Mouse (Mus musculus): ENCODE data around the gene Fam166a.

Gene Fam166a

GRCm38 (mm10) chr2:25185625-25186574 lies 32.6 kb upstream of the Fam166a start:
- no peak for DNase-seq (ENCODE audit: low read depth, low spot score)

DNA sequence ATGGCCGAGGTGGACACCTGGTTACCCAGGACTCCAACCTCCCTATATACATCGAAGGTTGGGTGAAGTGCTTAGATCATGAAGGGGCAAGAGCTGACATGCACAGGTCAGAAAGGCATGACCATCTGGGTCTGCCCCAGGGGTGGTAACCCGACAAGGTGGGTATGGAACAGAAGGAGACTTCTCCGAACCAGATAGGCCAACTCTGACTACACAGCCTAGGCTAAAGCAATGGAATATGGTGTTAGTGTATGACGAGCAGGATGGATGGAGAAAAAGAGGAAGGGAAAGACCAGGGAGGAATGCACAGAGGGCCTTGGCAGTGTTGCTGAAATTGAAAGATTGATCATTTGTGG lies 32.0 kb upstream of the Fam166a start:
- DNase-seq (ENCODE audit: low read depth, low spot score): no peak

- DNase-seq (ENCODE audit: low read depth, low spot score): no peak
Observed at GRCm38 (mm10) chr2:25187841-25188240, 30.7 kb upstream of the Fam166a start.

DNA sequence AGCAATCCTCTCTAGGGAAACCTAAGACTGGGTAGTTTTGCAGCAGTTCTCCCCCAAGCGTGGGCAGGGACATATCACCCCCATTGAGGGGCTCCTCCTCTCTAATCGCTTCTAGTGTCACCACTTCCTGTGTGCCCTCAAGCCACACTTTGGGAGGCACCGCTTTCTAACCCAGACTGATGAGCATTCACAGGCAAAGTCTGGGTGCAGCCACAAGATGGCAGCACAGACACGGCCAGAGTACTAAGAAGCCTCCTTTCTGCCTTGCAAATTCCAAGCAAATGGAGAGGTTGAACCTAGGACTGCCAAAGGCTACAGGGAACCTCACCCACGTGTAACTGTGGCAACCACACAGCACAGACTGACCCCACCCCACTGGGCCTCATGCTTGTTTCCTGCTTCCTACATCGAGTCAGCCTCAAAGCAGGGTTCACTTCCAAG lies 25.2 kb upstream of the Fam166a start:
- peak; percentile 85 for DNase-seq (ENCODE audit: low read depth, low spot score)

- DNase-seq (ENCODE audit: low read depth, low spot score): no peak
Observed at GRCm38 (mm10) chr2:25194006-25194405, 24.5 kb upstream of the Fam166a start.

DNA sequence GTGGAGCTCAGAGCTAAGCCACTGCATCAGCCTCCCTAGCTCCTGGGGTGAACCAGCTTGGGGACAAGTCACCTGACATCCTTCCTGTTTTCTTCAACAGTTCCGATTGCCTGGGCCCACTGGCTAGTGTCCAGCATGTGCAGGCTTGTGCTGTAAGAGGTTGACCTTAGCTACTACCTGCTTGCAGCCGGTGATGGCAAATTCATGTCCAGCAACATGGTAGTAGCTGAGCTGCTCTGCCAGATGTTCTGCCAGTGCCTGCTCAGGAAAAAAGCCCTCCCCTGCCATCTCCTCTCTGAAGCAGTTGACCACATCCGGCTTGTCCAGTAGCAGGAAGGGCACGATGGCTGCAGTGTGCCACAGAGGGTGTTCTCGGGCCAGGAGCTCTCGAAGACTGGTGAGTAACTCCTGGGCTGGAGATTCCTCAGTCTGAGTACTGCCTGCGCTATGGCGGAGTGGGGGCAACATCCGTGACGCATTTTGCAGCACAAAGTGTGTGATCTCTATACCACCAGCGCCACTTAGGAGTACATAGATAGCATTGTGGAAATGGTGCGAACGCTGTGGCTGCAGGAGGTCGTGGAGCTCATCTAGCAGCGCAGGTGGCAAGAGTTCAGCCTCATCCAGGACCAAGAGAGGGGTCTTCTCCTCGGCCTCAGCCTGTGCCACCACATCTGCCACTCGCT lies 23.9 kb upstream of the Fam166a start:
- no peak for DNase-seq (ENCODE audit: low read depth, low spot score)

DNA sequence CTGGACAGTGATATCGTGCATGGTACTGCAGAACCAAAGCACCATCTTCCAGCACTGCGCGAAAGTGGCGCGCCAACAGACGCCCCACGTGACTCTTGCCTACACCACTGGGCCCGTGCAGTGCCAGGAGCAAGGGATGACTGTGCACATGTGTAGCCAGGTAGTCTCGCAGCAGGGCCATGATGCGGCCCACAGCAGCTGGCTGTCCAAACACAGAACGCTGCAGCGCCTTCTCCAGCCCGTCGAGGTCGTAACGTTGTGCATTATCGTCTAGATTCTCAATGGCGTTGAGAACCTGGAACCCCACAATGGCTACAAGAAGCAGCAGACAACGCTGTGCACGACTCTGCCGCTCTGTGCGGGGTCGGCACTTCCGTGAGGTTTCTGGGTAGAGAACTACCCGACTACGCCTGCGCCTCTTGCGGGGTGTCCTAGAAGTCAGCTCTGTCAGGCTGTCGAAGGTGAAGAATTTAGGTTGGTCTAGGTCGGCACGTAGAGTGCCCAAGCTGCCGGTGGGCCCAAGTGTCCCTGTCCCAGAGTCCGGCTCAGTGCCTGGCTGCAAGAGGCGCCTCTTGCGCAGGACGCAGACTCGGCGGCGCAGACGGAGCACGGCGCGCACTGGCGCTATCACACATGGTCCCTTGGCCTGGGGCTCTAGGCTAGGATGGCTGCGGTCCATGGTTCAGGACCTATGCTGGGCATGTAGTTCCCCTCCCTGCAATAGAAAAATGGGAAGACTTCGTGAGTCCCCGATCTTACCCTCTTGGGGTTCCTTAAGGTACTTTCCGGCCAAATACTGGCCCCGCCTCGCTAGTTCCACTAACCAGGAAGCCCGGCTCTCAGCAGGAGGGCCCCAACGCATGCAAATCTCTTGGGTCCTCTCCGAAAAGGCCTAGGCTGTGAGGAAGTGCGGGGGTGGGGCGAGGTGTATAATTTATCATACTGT lies 23.1 kb upstream of the Fam166a start:
- no peak for DNase-seq (ENCODE audit: low read depth, low spot score)

GRCm38 (mm10) chr2:25196172-25196954 lies 22.2 kb upstream of the Fam166a start, which contains the start of gene Tor4a:
Tor4a (minus strand) TSS chr2:25196886.
- peak; percentile 85 for DNase-seq (ENCODE audit: low read depth, low spot score)

DNA sequence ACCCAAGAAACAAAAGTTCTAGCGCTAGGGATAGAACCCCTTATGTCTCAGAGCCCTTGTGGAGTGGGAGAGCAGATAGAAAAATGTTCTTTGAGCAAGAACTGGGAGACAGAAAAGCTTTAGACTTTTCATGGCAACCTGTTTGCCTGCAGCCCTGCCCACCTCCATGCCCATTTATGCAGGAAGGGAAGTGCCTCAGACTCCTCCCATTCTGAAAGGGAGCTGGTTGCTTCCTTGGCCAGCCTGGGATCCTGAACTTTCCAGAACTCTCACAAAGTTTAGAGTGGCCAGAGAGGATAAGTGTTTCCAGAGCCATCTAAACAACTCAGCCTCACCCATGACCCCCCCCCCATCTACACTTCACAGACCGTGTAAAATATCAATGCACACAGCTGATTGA lies 21.4 kb upstream of the Fam166a start:
- no peak for DNase-seq (ENCODE audit: low read depth, low spot score)

DNA sequence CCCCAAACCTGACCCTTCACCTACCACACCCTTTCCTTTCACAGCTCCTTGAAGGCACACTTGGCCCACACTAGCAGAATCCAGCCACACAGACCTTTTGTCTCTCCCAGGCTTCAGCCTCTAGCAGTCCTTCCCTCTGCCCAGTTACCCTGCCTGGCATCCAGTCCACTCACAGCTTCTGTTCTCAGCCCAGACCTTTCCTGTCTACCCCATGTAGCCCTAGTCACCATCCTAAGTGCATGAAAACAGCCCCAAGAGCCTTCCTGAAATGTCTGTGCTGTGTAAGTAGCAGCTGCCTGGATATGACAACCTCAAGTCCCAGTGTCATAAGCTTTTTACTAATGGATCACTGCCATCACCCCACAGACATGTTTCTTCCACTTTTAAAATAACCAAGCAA lies 20.6 kb upstream of the Fam166a start:
- no peak for DNase-seq (ENCODE audit: low read depth, low spot score)

GRCm38 (mm10) chr2:25200631-25201030 lies 17.9 kb upstream of the Fam166a start:
- DNase-seq (ENCODE audit: low read depth, low spot score): no peak

DNA sequence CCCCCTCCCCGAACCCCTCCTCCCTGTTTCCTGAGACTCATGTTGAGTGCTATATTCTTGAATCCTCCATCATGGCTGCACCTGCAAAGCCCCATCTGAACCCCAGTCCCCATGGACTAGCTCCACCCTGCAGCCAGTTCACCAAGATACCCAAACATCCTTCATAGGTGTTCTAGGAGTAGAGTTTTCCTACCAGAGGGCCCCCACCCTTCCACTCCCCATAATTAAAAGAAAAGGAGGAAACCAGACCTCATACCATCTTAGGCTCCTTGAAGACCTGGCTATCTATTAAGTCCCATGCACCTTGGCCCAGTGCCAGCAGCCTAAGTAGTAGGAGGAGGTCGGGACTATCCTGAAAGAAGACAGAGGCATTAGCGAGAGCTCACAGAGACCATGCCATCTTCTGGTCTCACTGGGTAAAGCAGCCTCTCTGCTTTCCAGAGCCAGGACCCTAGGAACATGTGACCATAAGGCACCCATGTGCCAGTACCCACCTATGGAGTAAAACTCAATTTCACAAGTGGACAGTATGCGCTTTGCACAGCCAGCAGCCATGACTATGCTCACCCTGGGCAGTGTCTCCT lies 14.8 kb upstream of the Fam166a start:
- DNase-seq (ENCODE audit: low read depth, low spot score): no peak

DNA sequence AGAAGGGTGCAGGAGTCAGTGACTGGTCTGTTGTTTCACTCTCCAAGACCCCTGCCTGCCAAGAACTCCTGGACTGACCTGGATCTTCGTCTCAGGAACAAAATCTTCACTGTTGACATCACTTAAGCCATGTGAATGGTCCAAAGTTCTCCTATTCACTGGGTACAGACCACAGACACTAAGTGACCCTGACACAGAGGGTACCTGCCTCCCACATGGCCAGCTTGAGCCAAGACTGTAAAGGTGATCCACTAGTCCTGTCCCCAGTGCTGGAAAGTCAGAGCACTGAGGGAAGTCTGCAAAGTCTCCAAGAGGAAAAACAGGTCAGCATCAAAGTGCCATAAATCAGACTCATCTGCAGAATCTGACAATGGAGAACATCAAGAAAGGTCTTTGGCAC lies 11.0 kb upstream of the Fam166a start:
- DNase-seq (ENCODE audit: low read depth, low spot score): no peak

DNA sequence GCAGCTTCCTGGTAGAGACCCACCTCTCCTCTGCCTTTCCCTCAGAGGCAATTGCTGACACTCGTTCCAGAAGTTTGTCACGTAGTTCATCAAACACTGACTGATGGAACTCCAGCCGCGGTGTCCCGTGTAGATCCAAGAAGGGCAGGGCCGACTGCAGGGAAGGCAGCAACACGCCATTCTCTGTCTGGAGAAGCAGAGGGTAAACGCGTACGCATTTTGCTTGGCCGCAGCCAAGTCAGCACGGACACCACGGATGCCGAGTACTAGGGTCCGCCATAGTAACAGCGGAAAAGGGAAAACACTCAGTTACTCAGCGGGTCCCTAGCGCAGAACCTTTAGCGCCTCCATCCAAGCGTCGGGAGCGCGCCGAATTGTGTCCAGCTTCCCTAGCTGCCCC lies 7.9 kb upstream of the Fam166a start:
- DNase-seq (ENCODE audit: low read depth, low spot score): no peak

DNA sequence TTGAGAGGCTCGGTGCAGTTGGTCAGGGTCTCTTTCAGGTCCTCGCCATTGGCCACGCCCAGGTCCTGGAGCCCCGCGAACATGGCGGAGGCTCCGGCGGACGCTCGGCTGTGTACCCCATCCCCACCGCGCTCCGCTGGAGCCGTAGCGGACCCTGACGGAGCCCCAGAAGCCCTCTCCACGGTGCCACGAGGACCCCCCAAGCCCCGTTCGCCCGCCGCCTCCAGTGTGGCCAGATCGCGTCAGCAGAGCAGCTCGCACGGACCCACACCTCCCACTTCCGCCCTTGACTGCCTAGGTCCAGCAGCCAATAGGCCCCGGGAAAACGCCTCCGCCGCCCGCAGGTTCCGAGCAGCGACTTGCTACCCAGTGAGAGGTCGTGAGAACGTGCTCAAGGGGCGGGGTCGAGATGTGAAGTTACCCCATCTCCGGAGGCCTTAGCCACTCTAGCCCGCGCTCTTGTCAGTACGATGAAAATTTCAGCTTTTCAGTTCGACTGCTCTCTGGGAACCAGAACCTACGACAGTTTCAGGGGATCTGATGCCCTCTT lies 7.3 kb upstream of the Fam166a start, which contains the start of gene Nelfb:
Nelfb (minus strand) TSS at position 369 of the 550 bp plus-strand sequence.
- peak; percentile 75 for DNase-seq (ENCODE audit: low read depth, low spot score)

- DNase-seq (ENCODE audit: low read depth, low spot score): no peak
Observed at GRCm38 (mm10) chr2:25213266-25213865, 5.2 kb upstream of the Fam166a start.

DNA sequence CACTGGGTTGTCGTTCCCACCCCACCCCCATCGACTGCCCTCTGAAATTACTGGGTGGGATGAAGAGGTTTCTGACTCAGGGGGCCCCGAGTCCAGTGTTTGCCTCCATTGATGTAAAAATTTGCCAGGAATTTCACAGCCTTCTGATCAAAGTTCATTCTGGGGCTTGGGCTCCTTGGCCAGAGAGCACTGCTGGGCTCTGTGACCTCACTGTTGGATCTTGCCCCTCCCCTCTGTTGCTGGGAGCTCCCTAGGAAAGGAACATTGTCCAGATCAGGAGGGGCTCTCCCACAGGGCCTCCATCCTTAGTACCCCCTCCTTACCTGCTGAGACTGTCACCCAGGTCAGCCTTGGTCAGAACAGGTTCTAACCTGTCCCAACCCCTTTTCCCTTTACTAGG lies 4.1 kb upstream of the Fam166a start, which contains the start of gene Stpg3:
Stpg3 (minus strand) TSS at position 194 of the 400 bp plus-strand sequence.
- DNase-seq (ENCODE audit: low read depth, low spot score): no peak

DNA sequence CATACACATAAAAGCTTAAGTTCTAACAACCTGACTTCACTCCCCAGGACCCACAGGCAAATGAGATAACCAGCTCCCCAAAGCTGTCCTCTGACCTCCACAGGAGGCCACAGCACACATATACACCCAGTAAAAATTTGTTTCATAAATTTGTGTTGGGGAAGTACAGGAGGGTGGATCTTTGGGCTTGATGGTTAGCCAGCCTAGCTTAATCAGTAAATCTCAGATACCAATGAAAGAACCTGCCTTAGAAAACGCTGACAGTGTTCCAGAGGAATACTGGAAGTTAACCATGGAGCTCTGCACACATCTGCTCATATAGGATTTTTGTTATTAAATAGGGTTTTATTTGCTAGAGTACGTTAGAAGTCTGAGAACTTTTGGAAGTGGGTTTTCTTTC lies 879 bp upstream of the Fam166a start:
- no peak for DNase-seq (ENCODE audit: low read depth, low spot score)

DNA sequence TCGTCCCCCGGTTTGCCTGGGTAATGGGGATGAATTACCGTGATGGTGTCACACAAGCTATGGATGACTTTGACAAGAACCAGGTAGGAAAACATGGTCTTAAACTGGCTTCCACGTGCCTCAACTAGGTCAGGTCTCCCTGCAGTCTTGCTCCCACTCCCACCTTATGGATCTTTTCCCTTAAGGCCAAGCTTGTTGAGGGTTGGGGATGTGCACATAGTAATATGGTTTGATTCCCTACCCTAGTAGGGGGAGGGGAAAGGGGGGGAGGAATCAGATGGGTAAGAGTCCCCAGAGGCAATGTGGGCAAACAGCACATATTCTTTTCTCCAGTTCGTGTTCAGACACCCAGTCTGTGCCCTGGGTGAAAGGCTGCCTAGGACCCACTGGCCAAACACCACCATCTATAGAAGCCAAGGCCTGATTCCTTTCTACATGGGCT lies 2.8 kb downstream of the Fam166a start:
- no peak for DNase-seq (ENCODE audit: low read depth, low spot score)
